Mouse (Mus musculus) lung, embryonic 15.5 days (tissue): ENCODE measurements at regions not wholly inside any gene's neighbourhood (a gene's known extent, or its start where the extent isn't known, plus 50 kb on each side); places are given as distances from the start of the nearest gene placed in this dataset.

ENCODE experiments used
- ATAC-seq: fragments of 200-750 bp; cut with Nextera tagmentation; 2 replicates; pipeline ENCODE4 v1.8.0; 2017; ENCODE audit warnings: moderate number of reproducible peaks, borderline replicate concordance; ENCODE audit not compliant: low FRiP score, low TSS enrichment; ENCODE audit errors: extremely low read depth
- H3K27ac ChIP-seq: fragments of 300-500 bp; sonication (generic); 2 replicates; pipeline ENCODE4 v1.5.1; 2015; ENCODE audit warnings: moderate library complexity, mild to moderate bottlenecking, inconsistent platforms
- H3K27me3 ChIP-seq: fragments of 300-500 bp; sonication (generic); 2 replicates; pipeline ENCODE4 v1.6.1; 2015; ENCODE audit warnings: inconsistent platforms
- H3K36me3 ChIP-seq: fragments of 300-500 bp; sonication (generic); 2 replicates; pipeline ENCODE4 v1.6.1; 2015; ENCODE audit warnings: inconsistent platforms
- H3K4me1 ChIP-seq: fragments of 300-500 bp; sonication (generic); 2 replicates; pipeline ENCODE4 v1.6.1; 2015; ENCODE audit warnings: inconsistent platforms
- H3K4me2 ChIP-seq: fragments of 300-500 bp; sonication (generic); 2 replicates; pipeline ENCODE4 v1.6.1; 2015; ENCODE audit warnings: inconsistent platforms, mild to moderate bottlenecking, moderate library complexity
- H3K4me3 ChIP-seq: fragments of 300-500 bp; sonication (generic); 2 replicates; pipeline ENCODE4 v1.5.1; 2015; ENCODE audit warnings: mild to moderate bottlenecking, inconsistent platforms
- H3K9ac ChIP-seq: fragments of 300-500 bp; sonication (generic); 2 replicates; pipeline ENCODE4 v1.6.1; 2015; ENCODE audit warnings: inconsistent platforms
- H3K9me3 ChIP-seq: fragments of 300-500 bp; sonication (generic); 2 replicates; pipeline ENCODE4 v1.6.1; 2016; ENCODE audit warnings: inconsistent platforms
- WGBS: fragments of 180-500 bp; shearing (Covaris S2); methylation state at CpG from one replicate; pipeline ENCODE4 v1.1.7; 2015; 5-methylcytosine and 5-hydroxymethylcytosine counted together

GRCm38 (mm10) chr13:51352874-51353273 is 55.6 kb upstream of the S1pr3 start:
- H3K9me3 ChIP-seq = no peaks in the 10 kb centered on the region
- H3K4me2 ChIP-seq = no peak overlapping the region
- H3K9ac ChIP-seq = no peak overlapping the region
- peaks cover 28% of the 10 kb centered on the region for H3K4me1 ChIP-seq
- H3K4me3 ChIP-seq = no peak overlapping the region
- 78% methylated on average over 4 of the region's 4 CpGs for WGBS
- ATAC-seq = no peak
- no peak overlapping the region for H3K27ac ChIP-seq
- H3K27me3 ChIP-seq = no peaks in the 10 kb centered on the region
- H3K36me3 ChIP-seq = no peaks in the 10 kb centered on the region

- H3K9me3 ChIP-seq = no peaks in the 10 kb centered on the region
- H3K27ac ChIP-seq = no peak overlapping the region
- no peak overlapping the region for H3K4me3 ChIP-seq
- H3K27me3 ChIP-seq = no peaks in the 10 kb centered on the region
- H3K4me2 ChIP-seq = no peak overlapping the region
- peaks cover 12% of the 10 kb centered on the region; the same call in 1 of the 2 replicates for H3K4me1 ChIP-seq
- ATAC-seq = no peak
- no peak overlapping the region for H3K9ac ChIP-seq
- 64% methylated on average over 2 of the region's 2 CpGs for WGBS
- H3K36me3 ChIP-seq = no peaks in the 10 kb centered on the region
These were observed 52.9 kb upstream of the S1pr3 start for GRCm38 (mm10) chr13:51355507-51355906.
